8 mouse cellular contexts compared by ENCODE assay signal in genomic region chr6:5410697-5411391, GRCm38 (mm10). TPM values are rescaled to one million over a fixed set of nuclear protein-coding genes. Genes with fewer than 3 reads are reported as not detected.
DNase-seq lines count a peak whose midpoint lies in the region; ATAC-seq and TF ChIP-seq lines count a peak whose summit lies in the region.

No protein-coding gene starts in this region.

- H3K4me1 ChIP-seq in ES-E14 (ENCODE audit: control insufficient read depth in 2 of 2, insufficient read depth in 2 of 2, low read length in 2 of 2, poor library complexity in 1 of 2), result no peaks in the 10 kb centered on the region
- peaks cover 20% of the 10 kb centered on the region for H3K4me1 ChIP-seq in forebrain, embryonic 11.5 days (replicated peaks; ENCODE audit: control insufficient read depth, insufficient read depth, low read length)

- 56% methylated on average over 6 of the region's 6 CpGs for WGBS in forebrain, embryonic 11.5 days

- peak; percentile 54 for DNase-seq in ES-E14 (ENCODE audit: low read depth, low spot score)
- DNase-seq in brain, adult 2 months (ENCODE audit: low read depth, low spot score), result peak; percentile 74
- DNase-seq in forebrain, embryonic 11.5 days (ENCODE audit: low spot score), result peak; percentile 72
- peak; percentile 14 for DNase-seq in heart, postnatal 25 days (ENCODE audit: low spot score)
- peak; percentile 52 to 65 for DNase-seq in layer of hippocampus, adult 2 months (ENCODE audit: low spot score in 2 of 2)
- peak; percentile 80 for DNase-seq in lung, postnatal 25 days (ENCODE audit: low spot score)
- DNase-seq in right cerebral cortex, adult 2 months (ENCODE audit: low spot score in 2 of 2), result peak; percentile 60 to 70
- DNase-seq in urinary bladder, postnatal 36 days (ENCODE audit: low spot score in 2 of 2), result peak; percentile 71 to 81

- no peak overlapping the region for H3K4me3 ChIP-seq in ES-E14 (ENCODE audit: insufficient read depth in 1 of 2, low read depth in 1 of 2, low read length in 2 of 2, poor library complexity in 1 of 2, severe bottlenecking in 1 of 2)
- no peak overlapping the region for H3K4me3 ChIP-seq in forebrain, embryonic 11.5 days (ENCODE audit: low read depth, low read length)
- no peak overlapping the region for H3K4me3 ChIP-seq in layer of hippocampus, adult 2 months

- no peaks in the 10 kb centered on the region for H3K9me3 ChIP-seq in ES-E14 (ENCODE audit: control insufficient read depth, insufficient read depth, low read depth, low read length)
- no peaks in the 10 kb centered on the region for H3K9me3 ChIP-seq in forebrain, embryonic 11.5 days (ENCODE audit: control insufficient read depth, low read length)

- in situ Hi-C loops in ES-E14 (cut with MboI; ENCODE audit: low sequenced_read_pairs in 2 of 2, unreplicated experiment in 2 of 2), result loop anchor here (5.0 to 10.0 kb wide), 2 partner anchors 181 to 184 kb away; no protein-coding TSS in a partner anchor

- no peak overlapping the region for H3K4me2 ChIP-seq in forebrain, embryonic 11.5 days (ENCODE audit: low read depth, low read length, severe bottlenecking)

- H3K27me3 ChIP-seq in forebrain, embryonic 11.5 days (ENCODE audit: control insufficient read depth, insufficient read depth, low read length), result no peaks in the 10 kb centered on the region

- peak; percentile 50 for ATAC-seq in forebrain, embryonic 11.5 days (replicated peaks; ENCODE audit: low FRiP score)

- H3K36me3 ChIP-seq in ES-E14 (ENCODE audit: control insufficient read depth, insufficient read depth, low read length, poor library complexity, severe bottlenecking), result no peaks in the 10 kb centered on the region
- H3K36me3 ChIP-seq in forebrain, embryonic 11.5 days (ENCODE audit: control insufficient read depth, insufficient read depth, low read length), result no peaks in the 10 kb centered on the region

- peak; percentile 95 for TF ChIP-seq CTCF in layer of hippocampus, adult 2 months (conservative IDR thresholded peaks at IDR 0.05)

- H3K27ac ChIP-seq in ES-E14 (ENCODE audit: insufficient read depth, low read depth, low read length, poor library complexity, severe bottlenecking), result no peak overlapping the region
- no peak overlapping the region for H3K27ac ChIP-seq in forebrain, embryonic 11.5 days (ENCODE audit: low read depth, low read length)
- no peak overlapping the region for H3K27ac ChIP-seq in layer of hippocampus, adult 2 months

- H3K9ac ChIP-seq in ES-E14 (ENCODE audit: insufficient read depth, low read depth, low read length, poor library complexity, severe bottlenecking), result no peak overlapping the region
- no peak overlapping the region for H3K9ac ChIP-seq in forebrain, embryonic 11.5 days (ENCODE audit: low read length)

- intact Hi-C loops in heart, postnatal 25 days (cut with DNase I), result loop anchor here (1.0 to 10.0 kb wide), 4 partner anchors 81 to 394 kb away; no protein-coding TSS in a partner anchor

TF ChIP-seq in ES-E14, 5 proteins besides CTCF, POLR2A, EP300 and RAD21:
- TF ChIP-seq MAFK (IDR thresholded peaks at IDR 0.05; ENCODE audit: insufficient read depth, low read depth, low read length) (no peak), ZC3H11A (IDR thresholded peaks at IDR 0.05; ENCODE audit: borderline replicate concordance, low read depth, low read length) (peak; percentile 98)

RNA-seq across cellular contexts. Expression of gene Asb4, which starts 27.7 kb away (rescaled TPM):
- total RNA-seq in ES-E14 (2012; rRNA removed), result 0.21 and 0.22 TPM in 2 replicates
- 33.4 and 34.1 TPM in 2 replicates for polyA plus RNA-seq in forebrain, embryonic 11.5 days (2014; fragmentation: Nextera tagmentation; extraction: Ambion mirVana)
- total RNA-seq in heart, postnatal 25 days (2021), result 1 to 10 TPM; 6.2 to 9.7 TPM
- total RNA-seq in layer of hippocampus, adult 2 months (2021), result under 1 TPM; 0.22 to 0.36 TPM

Comparison
In these comparisons a context has a peak if more than half of its experiments do, and no peak if none do; other contexts are left out.
1. DNase-seq: peak in every context shown above with its lines; median percentile 80 in lung, postnatal 25 days; 76 in urinary bladder, postnatal 36 days; 74 in brain, adult 2 months; 72 in forebrain, embryonic 11.5 days; 65 in right cerebral cortex, adult 2 months; 58 in layer of hippocampus, adult 2 months; 54 in ES-E14; 14 in heart, postnatal 25 days.